ENCODE assay signal across 8 mouse cellular contexts in genomic region chr17:4907181-4907752, GRCm38 (mm10).
A peak's percentile ranks its signal among the peaks of the same experiment; 100 is the strongest.
DNase-seq lines count a peak whose midpoint lies in the region; ATAC-seq and TF ChIP-seq lines count a peak whose summit lies in the region.

No protein-coding gene starts in this region.

- POLR2A ChIA-PET in Patski (lab: Charles Lee) = interaction anchor here (0.6 to 1.2 kb wide), 4 partner anchors 82 to 267 kb away, joined by 4 to 11 read pairs (median 4); partner anchors contain the start of gene Arid1b

- CTCF ChIA-PET in Patski (lab: Charles Lee) = interaction anchor here (0.7 kb wide), 1 partner anchor 94 kb away, joined by 3 read pairs; no protein-coding TSS in a partner anchor

- H3K9ac ChIP-seq in heart, embryonic 11.5 days (ENCODE audit: low read depth, low read length) = peak overlapping the region; percentile 88
- peak overlapping the region; percentile 70 for H3K9ac ChIP-seq in kidney, embryonic 14.5 days (ENCODE audit: low read depth, low read length)
- H3K9ac ChIP-seq in liver, embryonic 12.5 days = peak overlapping the region; percentile 82; the same call in 1 of the 2 replicates
- H3K9ac ChIP-seq in neural tube, embryonic 12.5 days = 0 out of 2 replicates have a peak overlapping the region, but pooled peaks have one; percentile 17

- peak overlapping the region; percentile 81 for H3K4me2 ChIP-seq in heart, embryonic 11.5 days
- H3K4me2 ChIP-seq in kidney, embryonic 14.5 days (replicated peaks; ENCODE audit: low read depth, low read length) = peak overlapping the region; percentile 58
- H3K4me2 ChIP-seq in liver, embryonic 12.5 days = peak overlapping the region; percentile 95
- H3K4me2 ChIP-seq in neural tube, embryonic 12.5 days (replicated peaks) = peak overlapping the region; percentile 60

- 0% methylated on average over 11 of the region's 14 CpGs for WGBS in heart, embryonic 11.5 days (ENCODE audit: insufficient replicate concordance)
- 2% methylated on average over 14 of the region's 14 CpGs for WGBS in kidney, embryonic 14.5 days
- WGBS in liver, embryonic 12.5 days (ENCODE audit: insufficient replicate concordance) = under 1% methylated on average over 12 of the region's 14 CpGs
- WGBS in neural tube, embryonic 12.5 days = 0% methylated on average over 14 of the region's 14 CpGs

- no peaks in the 10 kb centered on the region for H3K27me3 ChIP-seq in Patski
- no peaks in the 10 kb centered on the region for H3K27me3 ChIP-seq in heart, embryonic 11.5 days (ENCODE audit: control insufficient read depth, insufficient read depth, low read length)
- no peaks in the 10 kb centered on the region for H3K27me3 ChIP-seq in kidney, embryonic 14.5 days (ENCODE audit: control insufficient read depth, insufficient read depth, low read length)
- peaks cover 14% of the 10 kb centered on the region; the same call in 1 of the 2 replicates for H3K27me3 ChIP-seq in liver, embryonic 12.5 days (replicated peaks)
- no peaks in the 10 kb centered on the region for H3K27me3 ChIP-seq in neural tube, embryonic 12.5 days (replicated peaks)

- H3K4me3 ChIP-seq in heart, embryonic 11.5 days (ENCODE audit: low read depth, low read length) = peak overlapping the region; percentile 59
- peak overlapping the region; percentile 51 for H3K4me3 ChIP-seq in kidney, embryonic 14.5 days (ENCODE audit: low read length)
- H3K4me3 ChIP-seq in liver, embryonic 12.5 days = peak overlapping the region; percentile 69
- peak overlapping the region; percentile 48; the same call in 1 of the 2 replicates for H3K4me3 ChIP-seq in neural tube, embryonic 12.5 days

- peak; percentile 33 for DNase-seq in CD4-positive helper T cell, adult 2 months (ENCODE audit: low read depth, low spot score)
- peak; percentile 7 for DNase-seq in Patski (ENCODE audit: low read depth, low spot score)
- peak; percentile 46 to 63 for DNase-seq in cerebellum, postnatal 36 days

- H3K36me3 ChIP-seq in heart, embryonic 11.5 days (ENCODE audit: control insufficient read depth, insufficient read depth, low read length) = no peaks in the 10 kb centered on the region
- no peaks in the 10 kb centered on the region for H3K36me3 ChIP-seq in kidney, embryonic 14.5 days (ENCODE audit: control insufficient read depth, insufficient read depth, low read length)
- no peaks in the 10 kb centered on the region for H3K36me3 ChIP-seq in liver, embryonic 12.5 days
- no peaks in the 10 kb centered on the region for H3K36me3 ChIP-seq in neural tube, embryonic 12.5 days

- no peak for TF ChIP-seq CTCF in Patski (IDR thresholded peaks at IDR 0.05)

- in situ Hi-C loops in Patski (cut with MboI; ENCODE audit: low pct_unique_long_range_greater_than_20kb) = loop anchor here (5.0 kb wide), 1 partner anchor 275 kb away; no protein-coding TSS in a partner anchor

- H3K27ac ChIP-seq in heart, embryonic 11.5 days (ENCODE audit: low read depth, low read length) = peak overlapping the region; percentile 99
- peak overlapping the region; percentile 99 for H3K27ac ChIP-seq in kidney, embryonic 14.5 days (ENCODE audit: low read depth, low read length)
- peak overlapping the region; percentile 86 for H3K27ac ChIP-seq in liver, embryonic 12.5 days
- H3K27ac ChIP-seq in neural tube, embryonic 12.5 days = peak overlapping the region; percentile 53; the same call in 1 of the 2 replicates

- no peaks in the 10 kb centered on the region for H3K9me3 ChIP-seq in heart, embryonic 11.5 days (replicated peaks; ENCODE audit: control insufficient read depth, low read length)
- H3K9me3 ChIP-seq in kidney, embryonic 14.5 days (ENCODE audit: control insufficient read depth, low read length) = no peaks in the 10 kb centered on the region
- no peaks in the 10 kb centered on the region for H3K9me3 ChIP-seq in liver, embryonic 12.5 days (replicated peaks)
- H3K9me3 ChIP-seq in neural tube, embryonic 12.5 days = no peaks in the 10 kb centered on the region

- no peak for ATAC-seq in Patski
- ATAC-seq in heart, embryonic 11.5 days (replicated peaks; ENCODE audit: insufficient number of reproducible peaks, low FRiP score, low TSS enrichment) = no peak
- ATAC-seq in kidney, embryonic 14.5 days (ENCODE audit: low FRiP score, low TSS enrichment) = peak; percentile 68
- no peak for ATAC-seq in liver, embryonic 12.5 days
- peak; percentile 79 for ATAC-seq in neural tube, embryonic 12.5 days (ENCODE audit: low FRiP score, low read depth)
- ATAC-seq in megakaryocyte progenitor cell, adult 5-6 weeks (replicated peaks; ENCODE audit: poor library complexity) = no peak

- H3K4me1 ChIP-seq in heart, embryonic 11.5 days (ENCODE audit: control insufficient read depth, insufficient read depth, low read length) = no peaks in the 10 kb centered on the region
- H3K4me1 ChIP-seq in kidney, embryonic 14.5 days (ENCODE audit: control insufficient read depth, insufficient read depth, low read length) = no peaks in the 10 kb centered on the region
- peaks cover 17% of the 10 kb centered on the region for H3K4me1 ChIP-seq in liver, embryonic 12.5 days
- H3K4me1 ChIP-seq in neural tube, embryonic 12.5 days = peaks cover 9% of the 10 kb centered on the region

Comparison
In these comparisons a context has a peak if more than half of its experiments do, and no peak if none do; other contexts are left out.
1. ATAC-seq: peak in kidney, embryonic 14.5 days (single experiment) and neural tube, embryonic 12.5 days (single experiment); none in Patski (single experiment), heart, embryonic 11.5 days (single experiment), liver, embryonic 12.5 days (single experiment) and megakaryocyte progenitor cell, adult 5-6 weeks (single experiment).
2. H3K9ac ChIP-seq: peak in every context shown above with its lines; median percentile 88 in heart, embryonic 11.5 days; 82 in liver, embryonic 12.5 days; 70 in kidney, embryonic 14.5 days; 17 in neural tube, embryonic 12.5 days.
3. Peak in every context shown above with its lines, with median percentiles within 50 percentile points of each other: DNase-seq, H3K27ac ChIP-seq, H3K4me2 ChIP-seq and H3K4me3 ChIP-seq.